Mouse (Mus musculus) limb, embryonic 13.5 days (tissue): ENCODE measurements at regions not wholly inside any gene's neighbourhood (a gene's known extent, or its start where the extent isn't known, plus 50 kb on each side); places are given as distances from the start of the nearest gene placed in this dataset.
A peak's percentile ranks its signal among the peaks of the same experiment; 100 is the strongest.

Source experiments
- ATAC-seq: fragments of 200-750 bp; cut with Nextera tagmentation; 2 replicates; pipeline ENCODE4 v1.8.0; 2017; ENCODE audit warnings: low read depth, moderate number of reproducible peaks, moderate TSS enrichment; ENCODE audit not compliant: low FRiP score
- H3K27ac ChIP-seq: fragments of 300-500 bp; sonication (generic); 2 replicates; pipeline ENCODE4 v1.5.1; 2015; ENCODE audit warnings: inconsistent platforms, mild to moderate bottlenecking, moderate library complexity
- H3K27me3 ChIP-seq: fragments of 300-500 bp; sonication (generic); 2 replicates; pipeline ENCODE4 v1.6.1; 2015; ENCODE audit warnings: mild to moderate bottlenecking, inconsistent platforms
- H3K36me3 ChIP-seq: fragments of 300-500 bp; sonication (generic); 2 replicates; pipeline ENCODE4 v1.6.1; 2015; ENCODE audit warnings: inconsistent platforms, mild to moderate bottlenecking, moderate library complexity
- H3K4me1 ChIP-seq: fragments of 300-500 bp; sonication (generic); 2 replicates; pipeline ENCODE4 v1.6.1; 2015; ENCODE audit warnings: inconsistent platforms
- H3K4me2 ChIP-seq: fragments of 300-500 bp; sonication (generic); replicated peaks from 2 replicates; pipeline ENCODE4 v1.6.1; 2015; ENCODE audit warnings: inconsistent platforms, mild to moderate bottlenecking, moderate library complexity
- H3K4me3 ChIP-seq: fragments of 300-500 bp; sonication (generic); 2 replicates; pipeline ENCODE4 v1.5.1; 2015; ENCODE audit warnings: moderate library complexity, mild to moderate bottlenecking, inconsistent platforms
- H3K9ac ChIP-seq: fragments of 300-500 bp; sonication (generic); 2 replicates; pipeline ENCODE4 v1.6.1; 2015; ENCODE audit warnings: mild to moderate bottlenecking, inconsistent platforms
- H3K9me3 ChIP-seq: fragments of 300-500 bp; sonication (generic); 2 replicates; pipeline ENCODE4 v1.6.1; 2016; ENCODE audit warnings: inconsistent platforms
- WGBS: fragments of 180-500 bp; shearing (Covaris S2); methylation state at CpG from one replicate; pipeline ENCODE4 v1.1.7; 2015; 5-methylcytosine and 5-hydroxymethylcytosine counted together

DNA sequence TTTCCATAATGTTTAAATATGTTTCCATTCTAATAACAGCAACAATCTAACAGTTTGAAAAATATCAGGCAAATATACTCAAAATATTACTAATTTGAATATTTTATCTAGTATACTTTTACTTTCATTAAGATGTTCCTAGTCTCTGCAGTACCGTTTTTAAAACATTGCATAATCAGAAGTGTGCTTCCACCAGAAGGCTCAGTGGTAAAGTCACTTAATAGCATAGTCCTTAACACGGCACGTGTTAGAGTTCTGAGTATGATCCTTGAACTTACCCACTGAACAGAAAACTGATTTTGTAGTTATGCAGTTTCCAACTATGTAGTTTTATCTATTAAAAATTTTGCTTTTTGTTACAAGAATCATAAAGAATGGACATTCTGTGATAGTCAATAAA, 234.5 kb upstream of the Dab2 start:
- Histone ChIP-seq H3K4me2 (no peak overlapping the region), H3K4me3 (no peak overlapping the region), H3K36me3 (no peaks in the 10 kb centered on the region), H3K27me3 (no peaks in the 10 kb centered on the region), H3K4me1 (no peaks in the 10 kb centered on the region), H3K9me3 (no peaks in the 10 kb centered on the region), H3K9ac (no peak overlapping the region), H3K27ac (no peak overlapping the region)
- ATAC-seq: no peak
- WGBS: 82% methylated on average over 3 of the region's 3 CpGs

DNA sequence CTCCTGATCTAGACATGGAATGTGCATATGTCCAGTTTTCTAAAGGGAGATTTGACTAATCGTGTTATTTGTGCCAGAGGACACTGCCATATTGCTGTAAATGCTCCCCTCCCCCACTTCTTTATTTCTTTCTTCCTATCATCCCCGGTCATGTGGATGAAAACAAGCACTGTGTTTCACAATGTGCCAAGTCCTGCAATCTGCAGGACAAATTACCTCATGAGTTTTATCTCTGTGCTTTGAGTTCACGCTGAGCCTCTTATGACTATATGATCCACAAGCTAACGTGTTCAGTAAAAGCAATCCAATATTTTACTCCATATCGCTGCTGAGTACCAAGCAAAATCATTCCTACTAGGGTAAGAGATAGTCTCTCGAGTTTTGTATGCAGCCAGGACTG, 232.2 kb upstream of the Dab2 start:
- Histone ChIP-seq H3K36me3 (no peaks in the 10 kb centered on the region), H3K27me3 (no peaks in the 10 kb centered on the region), H3K27ac (no peak overlapping the region), H3K4me1 (no peaks in the 10 kb centered on the region), H3K4me3 (no peak overlapping the region), H3K9me3 (no peaks in the 10 kb centered on the region), H3K9ac (no peak overlapping the region), H3K4me2 (no peak overlapping the region)
- WGBS: 80% methylated on average over 6 of the region's 6 CpGs
- ATAC-seq: no peak

DNA sequence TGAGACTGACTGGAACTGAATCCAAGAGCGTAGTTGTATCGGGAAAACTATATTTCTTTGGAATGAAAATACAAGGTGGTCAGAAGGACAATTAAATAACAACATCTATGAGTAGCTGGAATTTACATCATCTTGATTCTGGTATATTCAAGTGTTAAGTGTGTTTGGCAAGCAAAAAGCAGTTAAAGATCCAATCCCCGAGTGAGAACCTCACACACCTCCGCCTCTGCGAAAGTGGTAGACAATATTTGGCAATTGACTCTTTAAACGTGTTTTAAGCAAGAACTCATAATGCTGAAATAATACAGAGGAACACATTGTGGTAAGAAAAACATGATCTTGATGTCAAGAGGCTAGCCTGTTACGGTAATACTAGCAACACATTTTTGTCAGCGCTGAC, 231.2 kb upstream of the Dab2 start:
- WGBS: 73% methylated on average over 8 of the region's 8 CpGs
- H3K4me3 ChIP-seq: no peak overlapping the region
- H3K27me3 ChIP-seq: no peaks in the 10 kb centered on the region
- no peaks in the 10 kb centered on the region for H3K9me3 ChIP-seq
- no peak overlapping the region for H3K9ac ChIP-seq
- H3K27ac ChIP-seq: no peak overlapping the region
- no peaks in the 10 kb centered on the region for H3K4me1 ChIP-seq
- H3K36me3 ChIP-seq: no peaks in the 10 kb centered on the region
- H3K4me2 ChIP-seq: no peak overlapping the region
- ATAC-seq: peak; percentile 54

DNA sequence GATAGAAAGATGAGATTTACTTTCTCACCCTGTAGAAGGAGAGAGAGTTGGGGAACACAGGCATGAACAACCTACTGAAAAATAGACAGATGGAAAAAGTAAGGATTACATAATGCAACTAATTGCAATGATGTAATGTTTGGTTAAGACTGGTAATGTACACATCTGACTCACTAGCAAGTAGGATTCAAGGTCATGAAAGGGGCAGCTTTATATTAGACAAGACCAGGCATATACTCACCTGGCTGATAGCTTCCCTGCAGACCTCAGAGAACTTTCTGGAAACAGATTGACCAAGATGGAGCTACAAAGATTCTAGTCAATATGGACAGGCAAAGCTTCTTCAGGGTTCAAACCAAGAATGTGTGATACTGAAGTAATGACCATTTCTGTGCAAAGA, 227.7 kb upstream of the Dab2 start:
- Histone ChIP-seq H3K9ac (no peak overlapping the region), H3K27me3 (no peaks in the 10 kb centered on the region), H3K4me1 (no peaks in the 10 kb centered on the region), H3K4me2 (no peak overlapping the region), H3K9me3 (no peaks in the 10 kb centered on the region), H3K27ac (no peak overlapping the region), H3K4me3 (no peak overlapping the region), H3K36me3 (no peaks in the 10 kb centered on the region)
- ATAC-seq: no peak

DNA sequence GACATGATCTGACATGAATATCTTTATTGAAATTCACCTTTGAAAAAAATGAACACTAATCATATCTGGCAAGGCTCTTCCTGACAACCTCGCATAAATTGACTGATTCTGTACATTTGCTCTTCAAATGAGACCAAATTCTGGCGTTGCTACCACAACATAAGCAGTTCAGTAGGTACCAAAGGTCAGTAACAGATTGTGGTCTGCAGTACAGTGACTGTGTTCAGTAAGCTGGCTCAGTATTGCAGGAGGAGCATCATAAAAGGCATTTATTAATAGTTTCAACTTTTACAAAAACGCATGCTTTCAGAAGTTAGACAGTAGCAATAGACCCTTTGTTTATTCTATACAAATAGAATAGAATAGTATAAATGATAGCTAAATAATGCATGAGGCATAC, 226.7 kb upstream of the Dab2 start:
- no peak overlapping the region for H3K4me3 ChIP-seq
- H3K9me3 ChIP-seq: no peaks in the 10 kb centered on the region
- H3K4me1 ChIP-seq: no peaks in the 10 kb centered on the region
- no peak overlapping the region for H3K27ac ChIP-seq
- no peaks in the 10 kb centered on the region for H3K36me3 ChIP-seq
- no peak overlapping the region for H3K4me2 ChIP-seq
- H3K27me3 ChIP-seq: no peaks in the 10 kb centered on the region
- ATAC-seq: no peak
- no peak overlapping the region for H3K9ac ChIP-seq
- WGBS: 74% methylated on average over 3 of the region's 3 CpGs

DNA sequence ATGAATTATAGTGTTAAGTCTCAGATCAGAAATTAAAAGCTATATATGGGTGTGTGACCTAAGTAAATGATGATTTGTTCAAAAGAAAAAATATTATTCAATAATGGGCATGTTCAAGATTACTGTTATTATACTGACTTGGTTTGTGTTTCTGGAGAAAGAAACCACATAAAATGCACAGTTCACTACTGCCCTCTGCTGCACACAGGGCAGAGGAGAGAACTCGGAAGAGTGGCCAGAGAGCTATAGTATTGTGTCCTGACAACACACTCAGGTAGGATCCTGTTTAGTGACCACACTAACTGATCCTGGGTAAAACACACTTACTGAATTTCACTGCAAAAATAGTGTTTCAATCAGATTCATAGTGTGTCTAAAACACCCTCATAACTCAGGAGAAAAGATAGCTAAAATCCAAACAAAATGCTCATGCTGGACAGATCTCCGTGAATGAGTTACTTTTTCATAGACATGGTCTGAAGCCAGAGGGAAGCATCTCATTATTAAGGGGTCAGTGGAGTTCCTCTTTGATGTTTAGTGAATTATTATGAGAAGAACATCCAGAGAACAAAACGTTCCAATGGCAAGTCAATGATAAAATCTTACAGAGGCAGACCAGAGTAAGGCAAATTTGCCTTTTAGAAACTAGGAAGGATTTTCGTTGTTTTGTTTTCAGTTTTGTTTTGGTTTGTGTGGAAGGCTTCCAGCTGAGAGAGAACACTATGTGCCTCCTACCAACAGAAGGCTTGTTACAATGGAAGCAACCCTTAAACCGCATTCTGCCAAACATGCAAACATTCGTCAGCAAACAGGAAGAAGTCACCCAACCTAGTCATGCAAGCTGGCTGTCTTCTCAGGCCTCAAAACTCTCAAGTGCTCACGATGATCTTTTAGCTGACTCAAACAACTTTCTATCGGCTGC, 218.6 kb upstream of the Dab2 start:
- Histone ChIP-seq H3K4me3 (no peak overlapping the region), H3K36me3 (no peaks in the 10 kb centered on the region), H3K4me2 (no peak overlapping the region), H3K27me3 (no peaks in the 10 kb centered on the region), H3K9ac (no peak overlapping the region), H3K27ac (no peak overlapping the region), H3K9me3 (no peaks in the 10 kb centered on the region), H3K4me1 (no peaks in the 10 kb centered on the region)
- WGBS: 66% methylated on average over 8 of the region's 8 CpGs
- ATAC-seq: no peak; the same call in 1 of the 2 replicates

DNA sequence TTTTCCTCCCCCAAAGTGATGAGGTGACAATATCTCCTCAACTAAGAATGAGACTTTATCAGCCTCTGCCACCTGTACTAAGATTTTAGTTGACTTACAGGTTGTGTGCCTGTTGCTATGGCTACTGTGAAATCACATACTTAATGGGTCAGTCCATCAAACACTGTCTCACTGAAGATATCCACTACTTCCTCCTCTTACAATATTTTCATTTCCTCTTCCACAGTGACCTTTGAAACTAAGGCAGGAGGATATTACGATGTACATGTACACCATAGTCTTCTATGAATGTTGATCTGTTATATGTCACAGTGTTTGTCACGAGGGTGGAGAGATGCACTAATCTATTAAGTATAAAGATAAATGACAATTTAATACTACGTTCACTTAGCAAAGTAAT, 212.4 kb upstream of the Dab2 start:
- H3K27ac ChIP-seq: no peak overlapping the region
- H3K4me2 ChIP-seq: no peak overlapping the region
- H3K4me3 ChIP-seq: no peak overlapping the region
- H3K9me3 ChIP-seq: no peaks in the 10 kb centered on the region
- 75% methylated on average over 3 of the region's 3 CpGs for WGBS
- ATAC-seq: no peak
- H3K36me3 ChIP-seq: no peaks in the 10 kb centered on the region
- no peaks in the 10 kb centered on the region for H3K4me1 ChIP-seq
- H3K9ac ChIP-seq: no peak overlapping the region
- H3K27me3 ChIP-seq: no peaks in the 10 kb centered on the region

DNA sequence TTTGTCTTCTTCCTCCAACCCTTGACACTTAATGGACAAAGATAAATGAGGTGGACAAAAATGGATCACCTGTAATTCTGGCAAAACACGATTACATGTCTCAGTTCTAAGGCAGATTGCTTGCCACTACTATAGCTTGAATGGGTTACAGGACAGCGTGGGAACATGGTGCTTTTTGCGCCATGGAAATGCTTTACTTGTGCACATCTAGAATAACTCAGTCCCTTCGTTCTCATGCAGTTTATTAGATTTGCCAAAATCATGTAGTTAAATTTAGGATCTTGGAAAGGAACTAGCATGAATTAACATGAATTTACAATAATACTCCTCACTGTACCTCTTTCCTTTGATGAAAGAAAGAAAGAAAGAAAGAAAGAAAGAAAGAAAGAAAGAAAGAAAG, 211.1 kb upstream of the Dab2 start:
- Histone ChIP-seq H3K9me3 (no peaks in the 10 kb centered on the region), H3K27ac (no peak overlapping the region), H3K4me3 (no peak overlapping the region), H3K4me1 (no peaks in the 10 kb centered on the region), H3K27me3 (no peaks in the 10 kb centered on the region), H3K36me3 (no peaks in the 10 kb centered on the region), H3K4me2 (no peak overlapping the region), H3K9ac (no peak overlapping the region)
- ATAC-seq: no peak
- WGBS: 83% methylated on average over 4 of the region's 4 CpGs

DNA sequence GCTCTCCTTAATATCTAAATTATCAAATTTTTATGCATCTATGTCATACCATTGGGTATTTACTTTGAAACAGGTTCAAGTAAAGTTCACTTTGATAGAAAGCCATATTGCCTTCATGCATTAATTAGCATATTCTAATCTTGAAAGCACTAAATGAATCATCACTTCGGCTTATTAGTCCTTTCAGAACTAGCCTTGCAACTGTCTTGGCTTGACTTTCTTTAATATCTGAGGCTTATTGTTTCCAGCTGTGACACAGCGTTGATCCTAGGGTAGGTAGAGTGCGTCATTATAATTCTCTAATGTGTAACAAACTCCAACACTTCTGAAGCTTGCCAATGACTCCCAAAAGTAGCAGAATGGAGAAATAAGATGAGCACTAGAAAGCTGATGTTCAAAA, 169.9 kb upstream of the Dab2 start:
- no peak overlapping the region for H3K27ac ChIP-seq
- WGBS: 47% methylated on average over 3 of the region's 3 CpGs
- ATAC-seq: 0 out of 2 replicates have a peak, but pooled peaks have one; percentile 28

DNA sequence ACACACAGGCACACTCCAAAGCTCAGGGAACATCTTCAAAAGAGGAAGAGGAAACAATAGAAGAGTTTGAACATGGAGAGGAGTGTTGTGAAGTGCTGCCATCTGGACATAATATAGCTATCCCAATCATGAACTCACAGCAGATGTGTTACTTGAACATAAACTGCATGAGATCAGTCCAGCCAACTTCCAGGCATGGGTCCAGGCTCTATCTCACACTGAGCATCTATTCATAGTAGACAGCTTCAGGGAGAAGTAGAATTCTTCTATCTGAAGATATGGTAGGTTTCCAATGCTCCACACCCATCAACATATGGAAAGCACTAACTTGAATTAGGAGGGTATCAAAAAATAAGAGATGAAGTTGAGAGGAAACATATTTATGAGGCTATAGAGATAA, 167.4 kb upstream of the Dab2 start:
- Histone ChIP-seq H3K4me3 (no peak overlapping the region), H3K27me3 (no peaks in the 10 kb centered on the region), H3K4me1 (no peaks in the 10 kb centered on the region), H3K9me3 (peaks cover 7% of the 10 kb centered on the region; the same call in 1 of the 2 replicates), H3K4me2 (no peak overlapping the region), H3K9ac (no peak overlapping the region), H3K27ac (no peak overlapping the region), H3K36me3 (no peaks in the 10 kb centered on the region)
- ATAC-seq: no peak

More for the DNA sequence above, 169.9 kb upstream of the Dab2 start:
- H3K4me1 ChIP-seq: no peaks in the 10 kb centered on the region
- H3K27me3 ChIP-seq: no peaks in the 10 kb centered on the region
- peaks cover under 1% of the 10 kb centered on the region; the same call in 1 of the 2 replicates for H3K9me3 ChIP-seq
- no peak overlapping the region for H3K4me2 ChIP-seq
- no peak overlapping the region for H3K4me3 ChIP-seq
- no peaks in the 10 kb centered on the region for H3K36me3 ChIP-seq
- H3K9ac ChIP-seq: no peak overlapping the region

DNA sequence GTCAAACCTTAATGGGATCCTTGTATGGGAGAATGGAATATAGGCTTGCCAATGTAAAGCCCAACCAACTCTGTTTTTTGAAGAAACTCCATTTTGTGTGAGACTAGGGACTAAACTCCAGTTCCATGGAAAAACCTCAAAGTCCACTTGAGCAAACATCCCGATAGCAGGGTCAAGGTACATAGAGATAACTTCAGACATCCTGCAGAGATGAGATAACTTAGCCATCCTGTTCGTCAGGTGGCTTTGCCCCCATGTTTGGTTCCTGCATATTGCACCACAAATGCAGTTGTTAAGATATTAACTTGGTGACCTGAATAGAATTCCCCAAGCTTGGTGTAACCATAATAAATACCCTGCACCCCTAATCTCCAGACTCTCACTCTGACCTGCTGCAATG, 154.5 kb upstream of the Dab2 start:
- H3K27me3 ChIP-seq: no peaks in the 10 kb centered on the region
- no peak overlapping the region for H3K4me3 ChIP-seq
- no peak overlapping the region for H3K4me2 ChIP-seq
- WGBS: 89% methylated on average over 2 of the region's 2 CpGs
- H3K4me1 ChIP-seq: no peaks in the 10 kb centered on the region
- H3K36me3 ChIP-seq: no peaks in the 10 kb centered on the region
- ATAC-seq: no peak
- no peak overlapping the region for H3K27ac ChIP-seq
- H3K9ac ChIP-seq: no peak overlapping the region
- H3K9me3 ChIP-seq: no peaks in the 10 kb centered on the region

DNA sequence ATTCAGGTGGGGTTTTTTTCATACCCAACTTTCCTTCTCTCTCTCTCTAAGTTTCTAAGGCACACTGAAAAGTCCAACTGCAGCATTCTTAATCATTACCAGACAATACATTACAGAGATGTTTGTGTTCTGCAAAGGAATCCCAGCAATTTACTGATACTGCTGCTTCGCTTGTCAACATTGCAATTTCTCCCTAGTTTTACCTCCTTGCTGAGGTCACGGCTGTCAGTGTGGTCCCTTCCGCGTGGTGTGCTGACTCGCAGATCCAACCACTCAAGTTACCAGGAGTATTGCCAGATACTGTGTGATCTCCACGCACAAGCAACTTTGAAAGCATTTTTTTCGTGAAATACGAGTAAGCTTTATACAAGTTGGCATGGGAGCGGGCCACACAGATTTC, 144.9 kb upstream of the Dab2 start:
- Histone ChIP-seq H3K27me3 (no peaks in the 10 kb centered on the region), H3K36me3 (no peaks in the 10 kb centered on the region), H3K9me3 (no peaks in the 10 kb centered on the region), H3K4me2 (no peak overlapping the region), H3K4me1 (0 out of 2 replicates have a peak, but pooled peaks cover 11% of the 10 kb centered on the region), H3K9ac (no peak overlapping the region), H3K27ac (no peak overlapping the region), H3K4me3 (no peak overlapping the region)
- ATAC-seq: peak; percentile 32; the same call in 1 of the 2 replicates
- WGBS: 34% methylated on average over 9 of the region's 9 CpGs

DNA sequence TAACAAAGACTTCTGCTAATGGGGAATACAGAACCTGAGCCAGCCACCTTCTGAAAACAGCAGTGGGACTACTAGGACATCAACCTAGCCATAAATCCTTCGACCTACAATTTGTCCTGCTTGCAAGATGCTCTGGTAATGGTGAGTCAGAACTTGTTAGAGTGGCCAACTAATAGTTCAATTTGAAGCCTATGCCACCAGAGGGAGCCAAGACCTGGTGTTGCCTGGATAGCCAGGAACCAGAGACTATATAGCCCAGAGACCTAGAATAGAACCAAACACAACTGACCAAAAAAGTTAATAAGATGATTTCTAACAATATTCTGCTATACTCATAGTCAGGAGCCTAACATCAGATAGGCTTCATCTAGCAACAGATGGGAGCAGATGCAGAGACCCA, 119.3 kb upstream of the Dab2 start:
- Histone ChIP-seq H3K36me3 (no peaks in the 10 kb centered on the region), H3K9me3 (0 out of 2 replicates have a peak, but pooled peaks cover 4% of the 10 kb centered on the region), H3K4me3 (no peak overlapping the region), H3K27ac (no peak overlapping the region), H3K27me3 (no peaks in the 10 kb centered on the region), H3K4me2 (no peak overlapping the region), H3K4me1 (no peaks in the 10 kb centered on the region), H3K9ac (no peak overlapping the region)
- no peak for ATAC-seq
- WGBS: 84% methylated on average over 1 of the region's 1 CpGs
